Mouse (Mus musculus) retina, adult 2 months (tissue): ENCODE measurements around the gene Olfr972.
"Not testable (repeated sequence)": the region's sequence is repeated elsewhere in the genome, so short reads cannot be mapped to it uniquely, and the experiment has no call there.

Source experiments
- DNase-seq: peaks from one replicate; pipeline ENCODE4 v3.0.0-alpha.2; 2012; ENCODE audit warnings: low read depth, low spot score

Gene Olfr972

GRCm38 (mm10) chr9:39866122-39866521 lies at the start of gene Olfr972:
Olfr972 (plus strand) TSS chr9:39866422.
- no peak for DNase-seq

- DNase-seq: not testable (repeated sequence)
Observed at GRCm38 (mm10) chr9:39836576-39836975, 29.6 kb upstream of the Olfr972 start, which contains the start of gene Olfr971. Olfr971 (plus strand) TSS chr9:39836876.

- not testable (repeated sequence) for DNase-seq
Observed at GRCm38 (mm10) chr9:39871986-39872385, 5.8 kb downstream of the Olfr972 start.

- not testable (repeated sequence) for DNase-seq
Observed at GRCm38 (mm10) chr9:39877541-39878396, 11.5 kb downstream of the Olfr972 start.

- no peak for DNase-seq
Observed at GRCm38 (mm10) chr9:39905106-39905505, 38.9 kb downstream of the Olfr972 start.

- no peak for DNase-seq
Observed at GRCm38 (mm10) chr9:39907036-39907435, 40.8 kb downstream of the Olfr972 start, which contains the start of gene Olfr229. Olfr229 (plus strand) TSS chr9:39907336.

GRCm38 (mm10) chr9:39909939-39910338 lies 43.7 kb downstream of the Olfr972 start:
- no peak for DNase-seq
